Mouse (Mus musculus): ENCODE data around the gene 2210418O10Rik. TPM values are rescaled to one million over a fixed set of nuclear protein-coding genes. Genes with fewer than 3 reads are reported as not detected.
"Not testable (repeated sequence)": the region's sequence is repeated elsewhere in the genome, so short reads cannot be mapped to it uniquely, and the experiment has no call there.

Gene 2210418O10Rik
- polyA plus RNA-seq (2012; fragmentation: generic; extraction: Trizol), result 0.05 TPM
- long read RNA-seq, experiment 1, partial matches to known transcripts, result 2 of 5 reads
- long read RNA-seq, experiment 1, other reads (novel, unspliced or antisense), result 3 of 5 reads
- long read RNA-seq, experiment 2, transcript 2210418O10Rik-201 (5 exons, 3,823 nt), result major isoform, 26 of 34 reads
- long read RNA-seq, experiment 2, partial matches to known transcripts, result 1 of 34 reads
- long read RNA-seq, experiment 2, other reads (novel, unspliced or antisense), result 6 of 34 reads

DNA sequence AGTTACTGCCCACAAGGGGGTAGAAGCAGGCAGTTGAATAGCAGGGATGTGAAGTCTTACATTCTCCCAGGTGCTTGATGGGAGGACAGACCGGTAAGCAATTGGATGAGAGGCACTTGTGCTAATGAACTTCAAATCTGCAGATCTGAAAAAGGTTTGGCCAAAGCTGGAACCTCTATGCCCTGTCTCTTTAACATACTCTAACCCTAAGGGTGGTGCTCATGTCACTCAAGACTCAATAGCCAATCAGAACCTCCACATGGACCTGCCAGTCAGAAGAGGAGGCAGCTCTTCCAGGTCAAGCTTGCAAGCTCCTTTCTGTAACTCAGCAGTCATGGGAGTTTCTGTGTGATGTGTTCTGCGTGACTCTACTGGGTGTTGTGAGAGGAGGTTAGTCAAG lies at the start of gene 2210418O10Rik:
Gene 2210418O10Rik (plus strand): TSS at position 301 of the 400 bp plus-strand sequence.
- H3ac ChIP-seq (ENCODE audit: control insufficient read depth, insufficient read length, low read depth); H3K79me3 ChIP-seq (ENCODE audit: low read depth); H3K36me3 ChIP-seq (ENCODE audit: control insufficient read depth, insufficient read depth); H3K27me3 ChIP-seq (ENCODE audit: control insufficient read depth, insufficient read depth, insufficient read length); H3K79me2 ChIP-seq (ENCODE audit: control insufficient read depth, insufficient read depth); H3K4me3 ChIP-seq (ENCODE audit: insufficient read depth, poor library complexity, severe bottlenecking): not testable (repeated sequence)

DNA sequence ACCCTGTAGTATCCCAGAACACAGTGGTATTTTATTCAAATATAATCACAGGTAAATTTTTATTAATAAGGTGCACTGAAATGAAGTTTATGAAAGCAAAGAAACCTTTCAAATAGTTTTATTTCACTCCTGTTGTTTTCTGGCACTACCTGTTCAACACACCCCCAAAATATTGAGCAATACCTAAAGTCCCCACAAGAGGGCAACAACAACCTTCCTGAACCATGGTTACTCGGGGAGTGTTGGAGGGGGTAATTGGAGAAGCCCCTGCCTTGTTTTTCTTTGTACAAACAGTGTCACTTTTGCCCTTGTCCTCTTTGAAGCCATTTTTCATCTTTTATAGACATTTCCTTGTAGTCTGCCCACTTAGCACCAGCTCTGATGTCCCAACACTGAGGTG lies 22.1 kb downstream of the 2210418O10Rik start:
- not testable (repeated sequence) for H3K79me2 ChIP-seq (ENCODE audit: control insufficient read depth, insufficient read depth); H3K4me3 ChIP-seq (ENCODE audit: insufficient read depth, poor library complexity, severe bottlenecking); H3K36me3 ChIP-seq (ENCODE audit: control insufficient read depth, insufficient read depth); H3K27me3 ChIP-seq (ENCODE audit: control insufficient read depth, insufficient read depth, insufficient read length); H3ac ChIP-seq (ENCODE audit: control insufficient read depth, insufficient read length, low read depth); H3K79me3 ChIP-seq (ENCODE audit: low read depth)

Other genes starting within 250 kb of the 2210418O10Rik start
- gene Gm2004, start 76.7 kb upstream of the 2210418O10Rik start, polyA plus RNA-seq (2012; fragmentation: generic; extraction: Trizol), result 1.3 TPM
- not detected for gene Gm11009, start 92.9 kb downstream of the 2210418O10Rik start, polyA plus RNA-seq (2012; fragmentation: generic; extraction: Trizol)
- gene Gm14435, start 197.0 kb downstream of the 2210418O10Rik start, polyA plus RNA-seq (2012; fragmentation: generic; extraction: Trizol), result 0.67 TPM